Mouse (Mus musculus) thymus, adult 2 months (tissue): ENCODE data around the gene Cant1. TPM values are rescaled to one million over a fixed set of nuclear protein-coding genes. Genes with fewer than 3 reads are reported as not detected.

ENCODE experiments used
- DNase-seq: peaks from one replicate; pipeline ENCODE4 v3.0.0; 2021
- H3K27ac ChIP-seq: fragments of 200-500 bp; 2 replicates; pipeline ENCODE4 v1.5.1; 2012; ENCODE audit warnings: low read length, control low read depth; ENCODE audit not compliant: control insufficient read depth, insufficient read depth
- H3K27me3 ChIP-seq: fragments of 200-500 bp; 2 replicates; pipeline ENCODE4 v1.6.1; 2012; ENCODE audit warnings: mild to moderate bottlenecking, low read length, moderate library complexity, mixed read lengths; ENCODE audit not compliant: control insufficient read depth, insufficient read depth
- H3K36me3 ChIP-seq: fragments of 200-500 bp; 2 replicates; pipeline ENCODE4 v1.6.1; 2012; ENCODE audit warnings: mild to moderate bottlenecking, low read length, moderate library complexity; ENCODE audit not compliant: control insufficient read depth, insufficient read depth
- H3K4me1 ChIP-seq: fragments of 200-500 bp; replicated peaks from 2 replicates; pipeline ENCODE4 v1.6.1; 2012; ENCODE audit warnings: low read length; ENCODE audit not compliant: control insufficient read depth, insufficient read depth
- H3K4me3 ChIP-seq: fragments of 200-500 bp; 2 replicates; pipeline ENCODE4 v1.5.1; 2012; ENCODE audit warnings: mild to moderate bottlenecking, low read length, control low read depth, moderate library complexity; ENCODE audit not compliant: control insufficient read depth, insufficient read depth
- CTCF ChIP-seq: fragments of 200-500 bp; IDR thresholded peaks from 2 replicates; pipeline ENCODE4 v1.5.1; 2012; ENCODE audit warnings: mild to moderate bottlenecking, control low read depth, low read length, moderate library complexity, borderline replicate concordance; ENCODE audit not compliant: control insufficient read depth, poor library complexity, insufficient read depth; ENCODE audit errors: extremely low read depth
- POLR2A ChIP-seq: fragments of 200-500 bp; IDR thresholded peaks from 2 replicates; pipeline ENCODE4 v1.6.1; 2012; ENCODE audit warnings: mild to moderate bottlenecking, low read length, control low read depth, moderate library complexity; ENCODE audit not compliant: control insufficient read depth, poor library complexity, insufficient read depth; ENCODE audit errors: extremely low read depth
- WGBS: fragments of 180-500 bp; shearing (Covaris S2); methylation state at CpG from one replicate; pipeline ENCODE4 v1.1.7; 2018; 5-methylcytosine and 5-hydroxymethylcytosine counted together
- polyA plus RNA-seq: library from polyadenylated mRNA; depleted of rRNA; stranded (reverse); fragments of >200 nt; gene quantifications from 2 replicates; pipeline ENCODE4 v1.2.3, GENCODE M21; 2012

Cant1 gene
- polyA plus RNA-seq, 1 experiment, result 100 TPM

DNA sequence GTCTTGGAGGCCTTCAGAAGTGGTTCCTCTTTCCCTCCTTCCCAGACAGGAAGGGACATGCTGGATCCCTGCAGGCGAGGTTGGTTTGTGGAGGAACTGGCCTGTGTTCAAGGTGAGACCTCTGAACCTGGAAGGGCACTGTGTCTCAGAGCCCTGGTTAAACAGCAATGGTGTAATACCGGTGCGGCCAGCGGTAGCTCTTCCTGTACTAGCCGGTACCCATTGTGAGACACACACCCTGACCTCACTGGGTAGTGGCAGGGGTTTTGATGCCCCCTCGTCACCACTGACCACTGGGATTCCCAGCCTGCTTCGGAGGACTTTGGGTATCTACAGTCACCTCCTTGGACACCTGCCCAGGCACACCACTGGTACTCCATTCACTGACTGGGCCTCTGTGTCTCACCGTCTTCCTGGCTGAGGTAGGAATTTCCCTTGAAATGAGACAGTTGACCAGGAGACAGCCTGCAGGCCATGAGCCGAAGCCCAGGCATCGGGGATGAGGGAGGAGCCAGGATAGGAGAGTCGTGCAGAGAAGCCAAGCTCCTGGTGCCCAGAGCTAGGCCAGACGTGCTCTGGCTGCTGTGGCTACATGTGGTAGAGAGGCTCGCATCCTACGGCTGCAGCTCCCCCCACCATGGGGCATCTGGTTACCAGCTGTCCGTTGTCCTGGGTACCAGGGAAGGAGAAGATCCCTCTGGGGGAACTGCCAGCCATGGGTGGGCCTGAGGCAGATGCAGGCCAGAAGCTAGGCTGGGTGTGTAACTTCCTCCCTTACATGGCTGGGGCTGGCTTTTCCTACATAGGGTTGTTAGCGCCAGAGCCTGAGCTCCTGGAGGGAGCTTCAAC is 12.4 kb upstream of the Cant1 start:
- Histone ChIP-seq H3K4me3 (no peak overlapping the region), H3K36me3 (no peaks in the 10 kb centered on the region), H3K4me1 (peaks cover 31% of the 10 kb centered on the region), H3K27ac (no peak overlapping the region), H3K27me3 (no peaks in the 10 kb centered on the region)
- no peak for TF ChIP-seq POLR2A
- no peak for TF ChIP-seq CTCF
- DNase-seq, result no peak
- WGBS, result 92% methylated on average over 16 of the region's 16 CpGs

DNA sequence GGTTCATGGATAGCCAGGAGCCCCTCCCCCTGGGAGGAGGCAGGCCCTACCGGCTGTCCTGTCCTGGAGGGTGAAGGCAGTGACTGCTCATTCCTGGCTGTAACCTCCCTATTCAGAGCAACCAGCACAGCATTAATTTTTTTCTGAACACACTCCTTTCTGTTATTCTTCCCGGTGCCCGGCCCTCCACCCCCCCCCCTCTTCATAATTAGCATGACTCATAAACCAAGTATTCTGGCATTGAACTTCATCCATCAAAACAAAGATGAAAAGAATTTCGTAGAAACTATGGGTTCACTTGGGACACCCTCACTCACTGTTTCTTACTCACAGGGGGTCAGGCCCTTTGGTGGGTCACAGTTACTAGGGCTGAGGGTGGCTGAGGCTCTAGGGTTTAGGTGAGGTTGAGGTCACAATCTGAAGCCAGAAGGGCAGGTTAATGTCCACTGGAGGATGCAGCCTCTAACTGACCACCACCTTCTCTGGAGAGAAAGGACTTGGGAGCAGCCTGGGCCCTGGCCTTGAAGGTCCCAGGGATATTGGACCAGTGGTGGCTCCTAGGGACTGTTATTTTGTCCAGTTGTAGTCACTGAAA is 11.5 kb upstream of the Cant1 start:
- H3K27ac ChIP-seq, result no peak overlapping the region

DNA sequence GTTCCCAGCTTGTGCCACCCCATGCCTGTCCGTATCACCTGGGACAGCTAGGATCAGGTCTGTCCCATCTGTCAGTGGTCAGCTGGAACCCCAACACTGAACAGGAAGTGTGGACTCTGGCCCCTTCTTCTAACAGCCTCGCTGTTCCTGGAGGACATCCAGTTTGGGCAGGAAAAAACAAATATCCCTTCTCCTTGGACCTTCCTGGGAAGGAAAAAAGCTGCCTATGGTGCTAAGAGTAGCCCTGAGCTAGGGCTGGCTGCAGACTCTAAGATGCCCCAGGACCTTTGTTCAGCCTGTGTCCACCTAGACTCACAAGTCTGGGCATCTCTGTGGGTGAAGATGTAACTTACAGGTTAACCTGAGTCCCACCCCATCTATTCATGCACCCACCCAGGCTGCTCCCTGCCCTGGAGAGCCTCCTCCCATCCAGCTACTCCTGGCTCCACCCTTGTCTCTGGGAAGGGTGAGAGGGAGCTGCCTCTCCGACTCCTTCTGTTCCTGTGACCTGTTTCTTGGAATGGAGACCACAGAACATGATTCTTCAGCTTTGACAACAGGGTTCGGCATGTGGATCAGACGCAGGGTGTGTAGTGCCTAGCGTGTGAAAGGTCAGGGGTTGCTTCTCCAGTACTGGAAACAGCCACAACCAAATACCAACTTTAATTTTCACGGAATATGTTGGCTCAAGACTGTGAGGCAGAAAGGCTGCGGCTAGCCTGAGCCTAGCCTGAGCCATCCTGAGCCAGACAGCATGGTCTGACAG is 10.2 kb upstream of the Cant1 start:
- H3K27me3 ChIP-seq, result no peaks in the 10 kb centered on the region
- H3K27ac ChIP-seq, result peak overlapping the region; percentile 10; the same call in 1 of the 2 replicates
- no peak for DNase-seq
- H3K36me3 ChIP-seq, result no peaks in the 10 kb centered on the region
- 77% methylated on average over 8 of the region's 8 CpGs for WGBS
- no peak for TF ChIP-seq CTCF
- TF ChIP-seq POLR2A, result no peak
- H3K4me1 ChIP-seq, result peaks cover 23% of the 10 kb centered on the region
- no peak overlapping the region for H3K4me3 ChIP-seq

More for the DNA sequence above, 11.5 kb upstream of the Cant1 start:
- DNase-seq, result no peak
- Histone ChIP-seq H3K4me3 (no peak overlapping the region), H3K27me3 (no peaks in the 10 kb centered on the region), H3K36me3 (no peaks in the 10 kb centered on the region), H3K4me1 (peaks cover 30% of the 10 kb centered on the region)
- TF ChIP-seq POLR2A (no peak), CTCF (no peak)
- 77% methylated on average over 4 of the region's 4 CpGs for WGBS

DNA sequence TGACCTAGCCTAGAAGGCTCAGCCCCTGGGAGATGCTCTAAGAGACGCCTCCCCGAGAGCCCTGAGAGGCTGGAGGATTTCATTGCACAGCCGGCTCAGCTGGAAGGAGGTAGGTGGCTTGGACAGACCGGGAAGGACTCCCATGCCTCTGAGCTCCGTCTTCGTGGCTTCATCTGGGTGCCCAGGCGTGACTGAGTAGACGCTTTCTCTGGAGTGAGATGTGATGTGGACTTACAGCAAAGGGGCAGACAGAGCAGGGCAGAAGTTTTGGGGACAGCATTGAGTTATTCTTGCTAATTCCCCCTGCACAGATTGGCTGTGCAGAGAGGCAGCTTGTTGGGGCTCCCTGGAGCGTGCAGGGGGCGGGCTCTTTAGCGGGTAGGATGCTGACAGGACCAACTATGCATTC is 9.6 kb upstream of the Cant1 start:
- H3K4me3 ChIP-seq, result no peak overlapping the region
- H3K27me3 ChIP-seq, result no peaks in the 10 kb centered on the region
- no peaks in the 10 kb centered on the region for H3K36me3 ChIP-seq
- H3K4me1 ChIP-seq, result peaks cover 26% of the 10 kb centered on the region
- 8% methylated on average over 11 of the region's 11 CpGs for WGBS
- DNase-seq, result no peak
- H3K27ac ChIP-seq, result no peak overlapping the region
- TF ChIP-seq CTCF, result no peak
- no peak for TF ChIP-seq POLR2A

DNA sequence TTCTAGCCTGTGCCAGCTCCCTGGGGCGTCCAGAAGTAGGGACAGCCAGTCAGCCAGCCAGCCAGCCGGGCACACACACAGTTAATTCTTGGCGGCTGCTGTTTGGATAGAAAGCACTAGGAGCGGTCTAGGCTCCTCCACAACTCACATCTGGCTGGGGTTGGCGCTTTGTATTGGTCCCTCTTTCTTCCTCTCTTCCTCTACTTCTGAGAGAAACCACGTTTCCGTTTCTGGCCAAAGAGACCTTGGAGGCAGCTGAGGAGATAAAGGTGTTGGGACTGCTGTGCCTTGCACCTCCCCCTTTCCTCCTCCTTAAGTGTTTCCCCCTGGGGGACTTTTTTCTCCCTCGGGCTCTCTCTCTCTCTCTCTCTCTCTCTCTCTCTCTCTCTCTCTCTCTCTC is 9.1 kb upstream of the Cant1 start, which contains the start of gene C1qtnf1:
Gene C1qtnf1, plus strand, starts transcription at position 218 of the 400 bp plus-strand sequence.
- Histone ChIP-seq H3K27ac (no peak within 1 kb of the TSS), H3K4me3 (no peak within 1 kb of the TSS), H3K27me3 (no peaks in the 10 kb centered on the region), H3K4me1 (peaks cover 29% of the 10 kb centered on the region), H3K36me3 (no peaks in the 10 kb centered on the region)
- WGBS, result 0% methylated on average over 8 of the region's 8 CpGs
- TF ChIP-seq POLR2A (no peak), CTCF (no peak)
- DNase-seq, result peak; percentile 49

DNA sequence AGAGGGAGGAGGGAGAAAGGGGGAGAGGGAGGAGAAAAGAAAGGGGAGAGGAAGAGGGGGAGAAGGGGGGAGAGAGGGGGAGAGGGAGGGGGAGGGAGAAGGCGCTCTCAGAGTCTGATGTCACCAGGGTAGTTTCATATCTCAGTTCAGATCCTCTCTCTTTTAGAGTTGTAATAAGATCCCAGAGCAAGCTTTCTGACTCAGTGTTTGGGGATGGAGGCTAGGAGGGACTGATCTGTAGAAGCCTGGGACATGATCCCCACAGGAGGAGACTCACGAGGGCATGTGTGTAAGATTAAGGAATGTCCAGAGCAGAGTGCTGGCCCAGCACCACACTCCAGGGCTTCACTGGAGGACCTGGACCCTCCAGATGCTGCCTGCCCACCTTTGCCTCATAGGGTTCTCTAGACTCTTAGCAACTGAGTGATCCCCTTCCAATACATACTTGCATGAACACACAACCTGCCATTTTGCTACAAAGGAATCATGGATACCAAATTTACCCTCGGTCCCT is 8.4 kb upstream of the Cant1 start:
- WGBS, result 38% methylated on average over 3 of the region's 3 CpGs
- TF ChIP-seq POLR2A (no peak), CTCF (no peak)
- no peak overlapping the region for H3K27ac ChIP-seq
- peaks cover 29% of the 10 kb centered on the region for H3K4me1 ChIP-seq
- no peaks in the 10 kb centered on the region for H3K27me3 ChIP-seq
- DNase-seq, result no peak
- no peaks in the 10 kb centered on the region for H3K36me3 ChIP-seq
- no peak overlapping the region for H3K4me3 ChIP-seq
